Mouse (Mus musculus) embryonic facial prominence, embryonic 10.5 days (tissue): Measurements from ENCODE around the gene Celf5. TPM values are rescaled to one million over a fixed set of nuclear protein-coding genes. Genes with fewer than 3 reads are reported as not detected.

ENCODE experiments used
- DNase-seq: peaks from one replicate; pipeline ENCODE4 v3.0.0-alpha.2; 2017; ENCODE audit warnings: low spot score
- H3K27ac ChIP-seq: fragments of 300-500 bp; sonication (generic); replicated peaks from 2 replicates; pipeline ENCODE4 v1.5.1; 2016; ENCODE audit warnings: mild to moderate bottlenecking
- H3K27me3 ChIP-seq: fragments of 300-500 bp; sonication (generic); replicated peaks from 2 replicates; pipeline ENCODE4 v1.6.1; 2016; ENCODE audit warnings: low read depth, mild to moderate bottlenecking; ENCODE audit not compliant: poor library complexity, severe bottlenecking
- H3K36me3 ChIP-seq: fragments of 300-500 bp; sonication (generic); replicated peaks from 2 replicates; pipeline ENCODE4 v1.6.1; 2016; ENCODE audit warnings: mild to moderate bottlenecking, moderate library complexity
- H3K4me1 ChIP-seq: fragments of 300-500 bp; sonication (generic); 2 replicates; pipeline ENCODE4 v1.6.1; 2016
- H3K4me3 ChIP-seq: fragments of 300-500 bp; sonication (generic); 2 replicates; pipeline ENCODE4 v1.5.1; 2016; ENCODE audit warnings: mild to moderate bottlenecking, moderate library complexity
- H3K9me3 ChIP-seq: fragments of 300-500 bp; sonication (generic); 2 replicates; pipeline ENCODE4 v1.6.1; 2016; ENCODE audit warnings: mild to moderate bottlenecking
- WGBS: fragments of 180-500 bp; shearing (Covaris S2); methylation state at CpG from one replicate; pipeline ENCODE4 v1.1.7; 2016; 5-methylcytosine and 5-hydroxymethylcytosine counted together
- polyA plus RNA-seq: library from polyadenylated mRNA; unstranded; fragments of >200 nt; fragmentation: Nextera tagmentation; extraction: Ambion mirVana; gene quantifications from 2 replicates; pipeline ENCODE4 v1.2.1, GENCODE M21; 2016

Celf5 gene
- 1.2 and 2.3 TPM in 2 replicates for polyA plus RNA-seq

- peak; percentile 76 for DNase-seq
- Histone ChIP-seq H3K27ac (peak within 1 kb of the TSS; percentile 44; the same call in 1 of the 2 replicates), H3K4me3 (peak within 1 kb of the TSS; percentile 59), H3K36me3 (peaks cover 18% of the 10 kb centered on the region), H3K9me3 (no peaks in the 10 kb centered on the region), H3K4me1 (peaks cover 20% of the 10 kb centered on the region), H3K27me3 (peaks cover 51% of the 10 kb centered on the region)
- under 1% methylated on average over 36 of the region's 36 CpGs for WGBS
Measured at GRCm38 (mm10) chr10:81482533-81482889, at the start of gene Celf5. Celf5 (minus strand) TSS chr10:81482709.

- peak; percentile 82 for DNase-seq
- no peak overlapping the region for H3K4me3 ChIP-seq
- H3K27ac ChIP-seq = no peak overlapping the region
- H3K9me3 ChIP-seq = no peaks in the 10 kb centered on the region
- WGBS = 17% methylated on average over 14 of the region's 14 CpGs
- H3K4me1 ChIP-seq = peaks cover 8% of the 10 kb centered on the region; the same call in 1 of the 2 replicates
- H3K36me3 ChIP-seq = peaks cover 39% of the 10 kb centered on the region
- H3K27me3 ChIP-seq = peaks cover 26% of the 10 kb centered on the region
Measured at GRCm38 (mm10) chr10:81526779-81527178, 44.3 kb upstream of the Celf5 start.

- Histone ChIP-seq H3K9me3 (no peaks in the 10 kb centered on the region), H3K27ac (no peak overlapping the region), H3K36me3 (peaks cover 23% of the 10 kb centered on the region), H3K4me3 (no peak overlapping the region), H3K27me3 (peaks cover 26% of the 10 kb centered on the region), H3K4me1 (peaks cover 8% of the 10 kb centered on the region; the same call in 1 of the 2 replicates)
- no peak for DNase-seq
- WGBS = 65% methylated on average over 13 of the region's 13 CpGs
Measured at GRCm38 (mm10) chr10:81525017-81525694, 42.6 kb upstream of the Celf5 start.

GRCm38 (mm10) chr10:81524051-81524605 is 41.6 kb upstream of the Celf5 start, which contains the start of gene Gna15:
Gna15 (minus strand) TSS chr10:81524225.
- no peaks in the 10 kb centered on the region for H3K9me3 ChIP-seq
- DNase-seq = no peak
- 0 out of 2 replicates have a peak within 1 kb of the TSS, but pooled peaks have one; percentile 36 for H3K27ac ChIP-seq
- WGBS = 17% methylated on average over 9 of the region's 9 CpGs
- H3K4me1 ChIP-seq = peaks cover 8% of the 10 kb centered on the region; the same call in 1 of the 2 replicates
- H3K4me3 ChIP-seq = peak within 1 kb of the TSS; percentile 24
- H3K27me3 ChIP-seq = peaks cover 26% of the 10 kb centered on the region
- peaks cover 13% of the 10 kb centered on the region for H3K36me3 ChIP-seq

GRCm38 (mm10) chr10:81523570-81523969 is 41.1 kb upstream of the Celf5 start:
- WGBS = 19% methylated on average over 19 of the region's 19 CpGs
- Histone ChIP-seq H3K36me3 (peaks cover 7% of the 10 kb centered on the region), H3K4me3 (peak overlapping the region; percentile 24), H3K9me3 (no peaks in the 10 kb centered on the region), H3K27me3 (peaks cover 26% of the 10 kb centered on the region), H3K27ac (0 out of 2 replicates have a peak overlapping the region, but pooled peaks have one; percentile 36), H3K4me1 (peaks cover 8% of the 10 kb centered on the region; the same call in 1 of the 2 replicates)
- no peak for DNase-seq

- H3K4me3 ChIP-seq = 0 out of 2 replicates have a peak overlapping the region, but pooled peaks have one; percentile 24
- H3K36me3 ChIP-seq = peaks cover 3% of the 10 kb centered on the region; the same call in 1 of the 2 replicates
- peaks cover 8% of the 10 kb centered on the region; the same call in 1 of the 2 replicates for H3K4me1 ChIP-seq
- no peak for DNase-seq
- peaks cover 28% of the 10 kb centered on the region for H3K27me3 ChIP-seq
- no peak overlapping the region for H3K27ac ChIP-seq
- H3K9me3 ChIP-seq = no peaks in the 10 kb centered on the region
- WGBS = 79% methylated on average over 6 of the region's 6 CpGs
Measured at GRCm38 (mm10) chr10:81523142-81523541, 40.6 kb upstream of the Celf5 start.

GRCm38 (mm10) chr10:81519978-81520365 is 37.5 kb upstream of the Celf5 start:
- no peak overlapping the region for H3K27ac ChIP-seq
- H3K4me3 ChIP-seq = no peak overlapping the region
- 76% methylated on average over 3 of the region's 3 CpGs for WGBS
- no peaks in the 10 kb centered on the region for H3K36me3 ChIP-seq
- H3K9me3 ChIP-seq = no peaks in the 10 kb centered on the region
- peaks cover 37% of the 10 kb centered on the region for H3K27me3 ChIP-seq
- DNase-seq = no peak
- peaks cover 8% of the 10 kb centered on the region; the same call in 1 of the 2 replicates for H3K4me1 ChIP-seq

GRCm38 (mm10) chr10:81519227-81519977 is 36.9 kb upstream of the Celf5 start:
- no peak for DNase-seq
- Histone ChIP-seq H3K36me3 (no peaks in the 10 kb centered on the region), H3K9me3 (no peaks in the 10 kb centered on the region), H3K4me1 (peaks cover 8% of the 10 kb centered on the region; the same call in 1 of the 2 replicates), H3K27ac (no peak overlapping the region), H3K27me3 (peaks cover 32% of the 10 kb centered on the region), H3K4me3 (no peak overlapping the region)
- WGBS = 83% methylated on average over 6 of the region's 6 CpGs

GRCm38 (mm10) chr10:81518546-81518945 is 36.0 kb upstream of the Celf5 start:
- Histone ChIP-seq H3K4me3 (no peak overlapping the region), H3K9me3 (peaks cover 7% of the 10 kb centered on the region; the same call in 1 of the 2 replicates), H3K27ac (no peak overlapping the region), H3K27me3 (peaks cover 25% of the 10 kb centered on the region), H3K4me1 (no peaks in the 10 kb centered on the region), H3K36me3 (no peaks in the 10 kb centered on the region)
- WGBS = 17% methylated on average over 4 of the region's 4 CpGs
- DNase-seq = peak; percentile 74

- DNase-seq = no peak
- 81% methylated on average over 8 of the region's 8 CpGs for WGBS
- peaks cover 30% of the 10 kb centered on the region for H3K27me3 ChIP-seq
Measured at GRCm38 (mm10) chr10:81517227-81517626, 34.7 kb upstream of the Celf5 start.

GRCm38 (mm10) chr10:81513798-81514197 is 31.3 kb upstream of the Celf5 start:
- Histone ChIP-seq H3K9me3 (peaks cover 8% of the 10 kb centered on the region; the same call in 1 of the 2 replicates), H3K36me3 (no peaks in the 10 kb centered on the region), H3K4me3 (no peak overlapping the region), H3K27ac (no peak overlapping the region), H3K27me3 (peaks cover 47% of the 10 kb centered on the region), H3K4me1 (0 out of 2 replicates have a peak, but pooled peaks cover 7% of the 10 kb centered on the region)
- 84% methylated on average over 5 of the region's 5 CpGs for WGBS
- no peak for DNase-seq

More at GRCm38 (mm10) chr10:81517227-81517626, 34.7 kb upstream of the Celf5 start:
- H3K4me1 ChIP-seq = 0 out of 2 replicates have a peak, but pooled peaks cover 2% of the 10 kb centered on the region
- H3K36me3 ChIP-seq = no peaks in the 10 kb centered on the region
- no peak overlapping the region for H3K27ac ChIP-seq
- H3K4me3 ChIP-seq = no peak overlapping the region
- peaks cover 8% of the 10 kb centered on the region; the same call in 1 of the 2 replicates for H3K9me3 ChIP-seq

GRCm38 (mm10) chr10:81510246-81510810 is 27.8 kb upstream of the Celf5 start:
- no peak overlapping the region for H3K4me3 ChIP-seq
- H3K9me3 ChIP-seq = peaks cover 8% of the 10 kb centered on the region; the same call in 1 of the 2 replicates
- H3K4me1 ChIP-seq = peaks cover 9% of the 10 kb centered on the region; the same call in 1 of the 2 replicates
- no peak for DNase-seq
- WGBS = 83% methylated on average over 14 of the region's 14 CpGs
- no peaks in the 10 kb centered on the region for H3K36me3 ChIP-seq
- peaks cover 32% of the 10 kb centered on the region for H3K27me3 ChIP-seq
- H3K27ac ChIP-seq = no peak overlapping the region
